Mouse (Mus musculus) spleen, adult 2 months (tissue): Measurements from ENCODE around the gene Prr5l.

Experiments
- CTCF ChIP-seq: fragments of 200-500 bp; IDR thresholded peaks from 2 replicates; pipeline ENCODE4 v1.5.1; 2011; ENCODE audit warnings: mild to moderate bottlenecking, inconsistent platforms; ENCODE audit not compliant: insufficient read depth, insufficient read length, insufficient replicate concordance; ENCODE audit errors: extremely low read depth
- POLR2A ChIP-seq: fragments of 200-500 bp; IDR thresholded peaks from 2 replicates; pipeline ENCODE4 v1.6.1; 2011; ENCODE audit warnings: low read depth, low read length, inconsistent platforms

DNA sequence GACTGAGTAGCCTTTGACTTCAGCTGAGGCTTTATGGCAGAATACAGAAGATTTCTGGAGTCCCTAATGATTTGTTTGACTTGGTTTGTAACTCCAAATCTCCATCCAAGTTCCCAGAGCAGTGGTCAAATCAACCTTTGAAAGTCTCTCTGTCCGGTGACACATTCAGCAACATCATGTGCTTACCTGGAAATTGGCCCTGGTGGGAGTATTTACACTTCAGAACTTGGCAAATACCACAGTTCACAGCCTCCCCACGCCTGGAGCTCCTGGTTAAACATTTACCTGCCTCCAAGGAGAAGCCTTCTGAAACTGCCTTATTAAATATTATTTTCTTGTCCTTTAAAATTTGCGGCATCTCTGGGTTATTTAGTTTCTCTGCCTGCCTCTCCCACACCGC is 40.4 kb upstream of the Prr5l start:
- TF ChIP-seq CTCF, result no peak
- no peak for TF ChIP-seq POLR2A
